Mouse (Mus musculus) heart, adult 11 months (tissue): ENCODE data around the gene Bcat2.
"Not testable (repeated sequence)": the region's sequence is repeated elsewhere in the genome, so short reads cannot be mapped to it uniquely, and the experiment has no call there.

Source experiments
- DNase-seq: peaks from one replicate; pipeline ENCODE4 v3.0.0; 2022

Gene Bcat2

GRCm38 (mm10) chr7:45570103-45570741, at the start of gene Bcat2:
Bcat2 (plus strand) TSS chr7:45570153.
- peak; percentile 98 for DNase-seq

GRCm38 (mm10) chr7:45520605-45521004, 49.3 kb upstream of the Bcat2 start:
- peak; percentile 90 for DNase-seq

- peak; percentile 99 for DNase-seq
These were observed 48.2 kb upstream of the Bcat2 start for GRCm38 (mm10) chr7:45521728-45522184.

- DNase-seq, result no peak
These were observed 47.7 kb upstream of the Bcat2 start for GRCm38 (mm10) chr7:45522194-45522752.

GRCm38 (mm10) chr7:45522957-45523676, 46.8 kb upstream of the Bcat2 start:
- DNase-seq, result peak; percentile 93

GRCm38 (mm10) chr7:45523678-45524170, 46.2 kb upstream of the Bcat2 start:
- peak; percentile 93 for DNase-seq

GRCm38 (mm10) chr7:45524841-45525621, 44.9 kb upstream of the Bcat2 start:
- peak; percentile 98 for DNase-seq

- peak; percentile 100 for DNase-seq
These were observed 44.0 kb upstream of the Bcat2 start, which contains the start of the genes Ppp1r15a and Plekha4 for GRCm38 (mm10) chr7:45525809-45526473. Ppp1r15a (minus strand) TSS chr7:45526268. Plekha4 (plus strand) TSS chr7:45526330.

- peak; percentile 94 for DNase-seq
These were observed 43.4 kb upstream of the Bcat2 start for GRCm38 (mm10) chr7:45526474-45527120.

GRCm38 (mm10) chr7:45527169-45527568, 42.8 kb upstream of the Bcat2 start:
- DNase-seq, result not testable (repeated sequence)

- DNase-seq, result peak; percentile 97
These were observed 40.5 kb upstream of the Bcat2 start for GRCm38 (mm10) chr7:45529461-45529860.

- peak; percentile 95 for DNase-seq
These were observed 39.3 kb upstream of the Bcat2 start for GRCm38 (mm10) chr7:45530643-45531042.

- no peak for DNase-seq
These were observed 34.3 kb upstream of the Bcat2 start for GRCm38 (mm10) chr7:45535676-45536075.

GRCm38 (mm10) chr7:45537602-45538001, 32.4 kb upstream of the Bcat2 start:
- DNase-seq, result peak; percentile 93

- peak; percentile 96 for DNase-seq
These were observed 31.6 kb upstream of the Bcat2 start for GRCm38 (mm10) chr7:45538163-45539041.

GRCm38 (mm10) chr7:45539095-45539494, 30.9 kb upstream of the Bcat2 start:
- DNase-seq, result no peak

- DNase-seq, result no peak
These were observed 29.7 kb upstream of the Bcat2 start for GRCm38 (mm10) chr7:45540213-45540612.

- no peak for DNase-seq
These were observed 25.4 kb upstream of the Bcat2 start for GRCm38 (mm10) chr7:45544525-45544924.

GRCm38 (mm10) chr7:45549641-45550436, 20.1 kb upstream of the Bcat2 start:
- DNase-seq, result no peak
